Mouse (Mus musculus) heart, postnatal 0 days (tissue): Measurements from ENCODE around the gene Galnt10.

Source experiments
- CTCF ChIP-seq: IDR thresholded peaks from 2 replicates; pipeline ENCODE4 v1.5.1; 2016; ENCODE audit warnings: antibody characterized with exemption, control low read depth, low read depth
- EP300 ChIP-seq: IDR thresholded peaks from 2 replicates; pipeline ENCODE4 v1.6.1; 2016; ENCODE audit warnings: antibody characterized with exemption, low read depth

DNA sequence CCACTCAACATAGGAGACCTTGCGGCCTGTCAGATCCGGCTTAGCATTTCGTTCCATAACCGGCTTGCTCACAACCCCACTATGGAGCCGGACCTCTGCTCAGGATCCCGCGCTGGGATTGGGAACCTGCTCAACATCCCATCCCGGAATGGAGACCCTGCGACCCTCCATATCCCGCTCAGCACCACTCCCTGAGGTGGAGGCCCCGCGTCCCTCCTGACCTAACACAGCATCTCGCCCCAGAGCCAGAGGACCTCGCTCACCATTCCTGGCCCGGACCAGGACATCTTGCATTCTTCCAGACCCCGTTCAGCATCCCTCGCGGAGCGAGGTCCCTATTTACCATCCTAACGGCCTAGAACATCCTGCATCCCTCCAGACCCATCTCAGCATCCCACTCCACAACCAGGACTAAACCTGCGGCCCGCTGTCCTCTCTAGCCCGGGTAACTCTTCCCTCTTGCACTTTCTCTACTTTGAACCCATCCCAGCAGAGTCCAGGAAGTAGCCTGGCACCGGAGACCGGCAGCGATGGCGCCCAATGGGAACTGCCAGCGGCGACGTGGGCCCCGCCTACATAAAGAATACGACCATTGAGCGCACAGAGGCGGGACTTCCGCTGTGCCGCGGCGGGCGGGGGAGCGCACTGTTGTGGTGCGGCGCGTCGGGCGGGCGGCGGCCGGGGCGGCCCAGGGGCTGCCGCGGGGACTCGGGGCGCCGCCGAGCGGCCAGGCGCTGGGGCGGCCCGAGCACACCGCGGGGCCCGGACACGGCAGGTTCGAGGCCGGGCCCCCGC lies 155.9 kb downstream of the Galnt10 start, which contains the start of gene Sap30l:
- no peak for TF ChIP-seq EP300
- TF ChIP-seq CTCF, result no peak
